Mouse (Mus musculus) hindbrain, postnatal 0 days (tissue): ENCODE measurements around the gene Gpr132. TPM values are rescaled to one million over a fixed set of nuclear protein-coding genes. Genes with fewer than 3 reads are reported as not detected.

ENCODE experiments used
- ATAC-seq: fragments of 200-750 bp; cut with Nextera tagmentation; 2 replicates; pipeline ENCODE4 v1.8.0; 2017; ENCODE audit warnings: mild to moderate bottlenecking, moderate TSS enrichment, moderate library complexity
- DNase-seq: peaks from one replicate; pipeline ENCODE4 v3.0.0-alpha.2; 2015; ENCODE audit warnings: low spot score
- H3K27ac ChIP-seq: fragments of 300-500 bp; sonication (generic); 2 replicates; pipeline ENCODE4 v1.5.1; 2014; ENCODE audit warnings: mild to moderate bottlenecking
- H3K27me3 ChIP-seq: fragments of 300-500 bp; sonication (generic); 2 replicates; pipeline ENCODE4 v1.6.1; 2014; ENCODE audit warnings: low read length, mixed read lengths; ENCODE audit not compliant: insufficient read depth
- H3K36me3 ChIP-seq: fragments of 300-500 bp; sonication (generic); 2 replicates; pipeline ENCODE4 v1.6.1; 2014; ENCODE audit warnings: low read length, mixed read lengths; ENCODE audit not compliant: insufficient read depth
- H3K4me1 ChIP-seq: fragments of 300-500 bp; sonication (generic); 2 replicates; pipeline ENCODE4 v1.6.1; 2014; ENCODE audit warnings: antibody characterized with exemption, low read length, mixed read lengths; ENCODE audit not compliant: insufficient read depth
- H3K4me2 ChIP-seq: fragments of 300-500 bp; sonication (generic); 2 replicates; pipeline ENCODE4 v1.6.1; 2014; ENCODE audit warnings: low read depth, mild to moderate bottlenecking, low read length, moderate library complexity, mixed read lengths
- H3K4me3 ChIP-seq: fragments of 300-500 bp; sonication (generic); 2 replicates; pipeline ENCODE4 v1.5.1; 2014; ENCODE audit warnings: low read length
- H3K9ac ChIP-seq: fragments of 300-500 bp; sonication (generic); replicated peaks from 2 replicates; pipeline ENCODE4 v1.6.1; 2014; ENCODE audit warnings: mild to moderate bottlenecking, low read length, moderate library complexity, mixed read lengths
- H3K9me3 ChIP-seq: fragments of 300-500 bp; sonication (generic); 2 replicates; pipeline ENCODE4 v1.6.1; 2016; ENCODE audit warnings: low read length, mixed read lengths
- CTCF ChIP-seq: IDR thresholded peaks from 2 replicates; pipeline ENCODE4 v1.5.1; 2016; ENCODE audit warnings: antibody characterized with exemption, control low read depth, low read depth
- WGBS: fragments of 180-500 bp; shearing (Covaris S2); extraction: QIAGEN DNeasy Blood & Tissue Kit; methylation state at CpG from one replicate; pipeline ENCODE4 v1.1.7; 2014; 5-methylcytosine and 5-hydroxymethylcytosine counted together
- polyA plus RNA-seq: library from polyadenylated mRNA; unstranded; fragments of >200 nt; fragmentation: Nextera tagmentation; extraction: Ambion mirVana; gene quantifications from 2 replicates; pipeline ENCODE4 v1.2.1, GENCODE M21; 2015
- total RNA-seq: library from RNA; depleted of rRNA; stranded (reverse); fragments of >200 nt; gene quantifications from 2 replicates; pipeline ENCODE4 v1.2.3, GENCODE M21; 2014

The Gpr132 gene
- total and polyA plus RNA-seq, 2 experiments from 2014 or later = 0.05 to 0.10 TPM

DNA sequence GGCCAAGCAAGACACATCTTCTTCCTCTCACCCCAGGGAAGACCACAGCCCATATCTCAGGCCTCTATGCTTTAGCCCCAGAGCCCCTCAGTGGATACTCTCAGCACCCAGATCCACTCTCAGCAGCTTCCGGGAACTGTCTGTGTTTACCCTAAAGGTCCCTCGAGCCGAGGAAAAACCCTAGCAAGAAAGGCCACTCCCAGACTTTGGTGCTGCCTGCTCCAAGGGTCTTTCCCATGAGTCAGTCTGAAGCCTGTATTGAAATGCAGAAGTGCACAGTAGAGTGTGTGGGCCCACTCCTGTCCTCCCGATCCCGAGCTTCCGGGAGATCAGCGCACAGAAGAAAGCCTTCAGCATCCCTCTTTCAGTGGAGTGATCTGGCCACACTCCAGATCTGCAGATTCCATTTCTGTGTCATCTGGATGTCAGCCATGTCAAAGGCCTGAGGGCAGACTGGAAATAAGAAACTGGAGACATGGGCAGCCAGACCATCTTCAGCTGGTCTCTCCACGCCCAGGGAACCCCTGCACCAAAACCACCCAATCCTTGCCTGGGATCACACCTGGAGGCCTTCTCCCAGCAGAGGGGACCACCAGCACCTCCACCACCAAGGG lies 1.5 kb downstream of the Gpr132 start:
- Histone ChIP-seq H3K4me1 (no peaks in the 10 kb centered on the region; the same call in 1 of the 2 replicates), H3K27ac (no peak overlapping the region), H3K36me3 (no peaks in the 10 kb centered on the region), H3K4me2 (no peak overlapping the region), H3K9me3 (no peaks in the 10 kb centered on the region), H3K9ac (no peak overlapping the region), H3K27me3 (no peaks in the 10 kb centered on the region), H3K4me3 (no peak overlapping the region)
- DNase-seq (no peak), ATAC-seq (no peak)
- no peak for TF ChIP-seq CTCF
- WGBS = 66% methylated on average over 8 of the region's 8 CpGs

DNA sequence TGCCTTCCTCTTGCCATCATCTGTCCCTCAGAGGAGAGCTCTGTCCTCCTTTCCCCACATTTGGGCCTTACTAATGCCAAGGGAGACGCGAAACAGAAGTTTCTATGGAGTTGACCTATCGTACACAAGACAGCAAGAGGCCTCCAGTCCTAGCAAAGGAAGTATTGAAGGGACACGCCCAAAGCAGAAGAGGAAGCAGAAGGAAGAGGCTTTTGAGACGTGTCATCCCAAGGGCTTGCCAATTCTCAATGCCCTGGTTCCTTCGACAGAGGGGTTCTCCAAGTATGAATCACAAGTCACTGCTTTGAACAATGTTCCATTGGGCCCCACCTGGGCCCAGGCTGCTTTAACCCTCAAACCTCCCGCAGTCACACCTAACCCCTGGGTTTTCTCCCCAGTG lies 3.2 kb downstream of the Gpr132 start:
- WGBS = 90% methylated on average over 7 of the region's 7 CpGs
- no peaks in the 10 kb centered on the region for H3K27me3 ChIP-seq
- no peak overlapping the region for H3K4me2 ChIP-seq
- ATAC-seq (no peak), DNase-seq (no peak)
- no peaks in the 10 kb centered on the region for H3K9me3 ChIP-seq
- no peaks in the 10 kb centered on the region for H3K36me3 ChIP-seq
- H3K9ac ChIP-seq = no peak overlapping the region
- H3K4me1 ChIP-seq = no peaks in the 10 kb centered on the region; the same call in 1 of the 2 replicates
- TF ChIP-seq CTCF = no peak
- no peak overlapping the region for H3K27ac ChIP-seq
- no peak overlapping the region for H3K4me3 ChIP-seq

- Histone ChIP-seq H3K4me1 (no peaks in the 10 kb centered on the region), H3K36me3 (no peaks in the 10 kb centered on the region), H3K9ac (no peak overlapping the region), H3K4me2 (no peak overlapping the region), H3K27ac (no peak overlapping the region), H3K27me3 (no peaks in the 10 kb centered on the region), H3K9me3 (no peaks in the 10 kb centered on the region), H3K4me3 (no peak overlapping the region)
- ATAC-seq (no peak), DNase-seq (no peak)
- WGBS = 61% methylated on average over 9 of the region's 9 CpGs
- TF ChIP-seq CTCF = no peak
Observed at GRCm38 (mm10) chr12:112861911-112862321, 6.1 kb downstream of the Gpr132 start.

DNA sequence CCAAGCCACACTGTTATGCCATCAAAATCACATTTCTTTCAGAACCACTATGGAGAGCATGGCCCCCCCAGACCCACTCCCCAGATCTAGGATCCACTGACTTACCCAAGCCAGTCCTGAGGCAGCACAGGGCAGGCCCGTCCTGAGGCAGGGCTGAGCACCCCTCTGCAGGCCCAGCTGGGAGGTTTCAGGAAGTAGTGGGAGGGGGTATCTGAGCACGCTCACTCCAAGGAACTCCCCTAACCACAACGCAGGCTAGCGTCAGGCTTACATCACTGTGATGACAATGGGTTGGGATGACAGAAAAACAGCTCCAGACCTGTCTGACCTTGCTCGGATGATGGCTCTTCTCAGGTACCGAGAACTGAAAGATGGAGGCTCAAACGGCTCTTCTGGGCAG lies 7.3 kb downstream of the Gpr132 start:
- Histone ChIP-seq H3K4me1 (no peaks in the 10 kb centered on the region), H3K27me3 (no peaks in the 10 kb centered on the region), H3K4me2 (no peak overlapping the region), H3K36me3 (no peaks in the 10 kb centered on the region), H3K9ac (no peak overlapping the region), H3K9me3 (no peaks in the 10 kb centered on the region), H3K27ac (no peak overlapping the region), H3K4me3 (no peak overlapping the region)
- no peak for TF ChIP-seq CTCF
- 77% methylated on average over 7 of the region's 7 CpGs for WGBS
- no peak for ATAC-seq
- no peak for DNase-seq

GRCm38 (mm10) chr12:112859930-112860329 lies 8.1 kb downstream of the Gpr132 start:
- no peak for TF ChIP-seq CTCF
- Histone ChIP-seq H3K4me2 (no peak overlapping the region), H3K9ac (no peak overlapping the region), H3K9me3 (no peaks in the 10 kb centered on the region), H3K4me3 (no peak overlapping the region), H3K27ac (no peak overlapping the region), H3K27me3 (no peaks in the 10 kb centered on the region), H3K36me3 (no peaks in the 10 kb centered on the region), H3K4me1 (no peaks in the 10 kb centered on the region)
- WGBS = 77% methylated on average over 8 of the region's 8 CpGs
- DNase-seq (no peak), ATAC-seq (no peak)

GRCm38 (mm10) chr12:112858581-112859336 lies 9.3 kb downstream of the Gpr132 start:
- Histone ChIP-seq H3K9ac (no peak overlapping the region), H3K27ac (no peak overlapping the region), H3K27me3 (no peaks in the 10 kb centered on the region), H3K4me3 (no peak overlapping the region), H3K4me2 (no peak overlapping the region), H3K4me1 (no peaks in the 10 kb centered on the region), H3K9me3 (no peaks in the 10 kb centered on the region), H3K36me3 (no peaks in the 10 kb centered on the region)
- DNase-seq (no peak), ATAC-seq (no peak)
- no peak for TF ChIP-seq CTCF
- 86% methylated on average over 9 of the region's 9 CpGs for WGBS
